Mouse (Mus musculus): ENCODE results near the gene C87436.

Gene C87436

DNA sequence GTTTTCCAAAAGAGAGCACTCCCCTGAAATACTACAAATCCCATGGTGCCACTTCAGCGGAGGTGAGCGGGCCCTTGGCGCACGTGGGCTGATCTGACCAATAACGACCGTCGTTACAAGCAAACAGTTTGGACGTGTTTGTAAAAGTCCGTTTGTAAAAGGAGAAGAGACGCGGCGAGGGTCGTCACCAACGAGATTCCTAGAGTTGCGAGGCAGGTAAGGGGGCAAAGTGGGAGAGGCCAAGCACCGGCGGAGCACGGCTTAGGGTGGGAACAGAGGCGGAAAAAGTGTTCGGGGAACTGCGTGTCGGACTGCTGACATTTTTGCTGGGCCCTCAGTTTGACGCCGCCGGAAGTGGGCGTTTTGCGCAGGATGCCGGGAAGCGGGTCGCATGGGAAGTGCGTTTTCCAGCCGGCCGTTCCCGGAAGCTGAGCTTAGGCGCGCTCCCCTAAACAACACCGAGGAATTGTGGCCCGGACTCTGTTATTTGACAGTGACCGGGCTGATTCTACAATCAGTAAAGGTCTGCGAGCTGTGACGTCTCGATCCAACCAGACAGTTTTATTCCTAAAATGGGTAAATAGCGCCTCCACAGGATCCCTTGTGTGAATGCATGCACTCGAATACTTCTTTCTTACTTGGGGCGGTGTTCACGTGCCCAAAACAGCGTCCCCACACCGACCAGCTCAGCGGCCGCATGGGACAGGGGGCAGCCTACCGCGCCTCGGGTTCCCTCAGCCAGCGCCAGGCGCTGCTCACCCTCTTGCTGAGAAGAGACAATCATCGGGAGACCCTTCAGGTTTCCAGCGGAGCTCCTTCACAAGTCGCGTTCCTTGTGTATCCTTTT, at the start of gene C87436:
Gene C87436 (plus strand): TSS at position 103 of the 847 bp plus-strand sequence.
- DNase-seq (ENCODE audit: low spot score in 2 of 2) = peak; percentile 91 to 94

DNA sequence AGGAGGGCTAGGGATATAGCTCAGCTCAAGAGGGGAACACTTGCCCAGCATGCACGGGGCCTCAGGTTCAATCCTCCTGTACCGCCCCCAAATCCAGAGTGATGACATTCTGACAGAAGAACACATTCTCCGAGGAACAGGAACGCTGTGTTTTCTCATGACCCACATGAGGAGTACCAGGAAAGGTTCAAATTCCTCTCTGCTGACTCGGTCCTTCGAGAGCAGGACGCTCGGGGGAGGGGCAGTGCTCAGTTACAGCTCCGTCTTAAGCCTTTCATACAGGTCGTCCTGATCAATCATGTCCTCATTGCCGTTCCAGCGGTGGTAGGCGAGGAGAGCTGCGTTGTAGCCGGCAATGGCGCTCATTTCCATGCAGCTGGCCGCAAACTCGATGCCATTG, 49.7 kb upstream of the C87436 start:
- no peak for DNase-seq (ENCODE audit: low spot score in 2 of 2)

DNA sequence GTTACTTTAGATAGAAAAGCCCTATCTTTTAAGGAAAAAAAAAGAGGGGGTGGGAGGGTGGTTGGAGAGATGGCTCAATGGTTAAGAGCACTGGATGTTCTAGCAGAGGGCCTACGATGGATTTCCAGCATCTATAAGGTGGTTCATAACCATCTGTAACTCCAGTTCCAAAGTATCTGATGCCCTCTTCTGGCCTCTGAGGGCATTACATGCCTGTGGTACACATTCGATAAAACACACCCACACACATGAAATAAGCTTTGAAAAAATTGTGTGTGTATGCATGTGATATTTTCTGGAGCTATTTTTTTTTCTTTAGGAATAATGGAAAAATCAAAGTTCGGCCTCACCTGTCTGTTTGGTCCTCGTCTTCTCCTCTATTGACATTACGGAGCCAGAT, 46.8 kb upstream of the C87436 start:
- no peak for DNase-seq (ENCODE audit: low spot score in 2 of 2)

DNA sequence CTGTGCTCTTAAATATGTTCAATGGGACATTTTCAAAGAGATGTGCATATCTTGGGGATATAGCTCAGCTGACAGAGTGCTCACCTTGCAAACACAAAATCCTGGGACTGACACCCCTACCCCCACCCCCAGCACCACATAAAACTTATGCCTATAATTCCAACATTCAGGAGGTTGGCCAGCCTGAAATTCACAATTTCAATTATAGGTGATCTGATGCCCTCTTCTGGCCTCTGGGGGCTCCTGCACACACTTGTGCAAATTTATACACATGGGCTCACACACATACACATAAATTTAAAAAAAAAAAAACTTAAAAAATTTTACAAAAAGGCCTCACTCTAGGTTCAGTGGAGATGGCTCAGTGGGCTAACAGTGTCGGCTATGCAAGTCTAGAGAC, 45.0 kb upstream of the C87436 start:
- DNase-seq (ENCODE audit: low spot score in 2 of 2) = no peak

DNA sequence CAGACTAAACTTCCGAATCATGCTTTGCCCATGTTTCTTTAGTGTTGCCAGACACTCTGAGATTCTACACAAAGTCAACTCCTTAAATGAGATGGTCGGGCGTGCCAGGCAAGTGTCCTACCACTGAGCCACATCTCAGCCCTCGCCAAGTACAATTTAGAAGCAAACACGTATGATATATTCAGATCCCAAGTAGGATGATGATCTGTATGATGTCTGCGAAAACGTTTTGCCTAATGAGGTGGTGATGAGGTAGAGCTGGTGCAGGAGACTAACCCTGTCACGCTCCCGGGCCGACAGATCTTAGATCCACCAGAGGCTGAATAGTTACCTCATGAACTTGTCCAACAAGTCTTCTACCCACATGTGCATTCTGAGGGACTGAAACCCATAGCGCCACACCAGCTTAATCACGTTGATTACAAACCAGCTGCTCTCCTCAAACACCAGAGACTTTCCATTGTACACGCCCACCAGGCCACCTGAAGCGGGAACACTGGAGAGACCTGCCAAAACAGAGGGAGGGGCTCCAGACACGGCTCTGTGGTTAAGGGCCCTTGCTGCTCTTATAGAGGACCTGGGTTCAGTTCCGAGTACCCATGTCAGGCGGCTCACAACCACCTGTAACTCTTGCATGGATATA, 44.0 kb upstream of the C87436 start:
- no peak for DNase-seq (ENCODE audit: low spot score in 2 of 2)

DNA sequence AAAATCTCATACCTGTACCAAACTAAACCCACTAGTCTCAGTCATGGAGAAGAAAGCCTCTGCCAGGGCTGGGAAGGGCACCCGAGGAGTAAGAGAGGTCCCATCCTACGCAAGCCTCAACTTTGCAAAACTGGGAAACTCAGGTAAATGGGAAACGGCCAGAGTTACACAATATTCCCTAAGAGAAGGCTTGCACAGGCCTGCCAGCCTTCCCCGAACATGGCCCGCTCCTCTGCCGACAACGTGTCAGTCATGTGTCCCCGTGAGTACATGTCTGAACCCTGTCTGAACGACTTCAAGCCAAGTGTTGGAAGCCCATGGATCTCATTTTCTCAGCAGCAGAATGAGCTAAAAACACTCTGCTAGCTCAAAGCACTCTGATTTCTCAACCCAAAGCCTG, 43.2 kb upstream of the C87436 start:
- DNase-seq (ENCODE audit: low spot score in 2 of 2) = no peak

DNA sequence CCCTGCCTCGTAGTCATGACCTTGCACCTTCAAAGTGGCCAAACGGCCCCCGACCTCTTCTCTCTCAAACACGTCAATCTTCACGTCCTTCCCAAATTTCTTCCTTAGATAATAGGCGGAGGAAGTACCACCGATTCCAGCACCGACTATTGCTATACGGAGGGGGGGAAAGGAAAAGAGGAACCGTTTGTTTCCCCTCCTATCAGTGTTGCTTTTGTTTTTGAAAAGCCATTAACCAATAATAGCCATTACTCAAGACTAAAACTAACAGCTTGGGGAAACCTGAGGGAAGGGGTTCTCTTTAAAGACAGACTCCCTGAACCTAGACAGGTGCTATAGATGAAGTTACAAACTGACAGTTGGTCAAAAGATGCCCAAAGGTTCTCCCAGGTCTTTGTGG, 42.2 kb upstream of the C87436 start:
- no peak for DNase-seq (ENCODE audit: low spot score in 2 of 2)

DNA sequence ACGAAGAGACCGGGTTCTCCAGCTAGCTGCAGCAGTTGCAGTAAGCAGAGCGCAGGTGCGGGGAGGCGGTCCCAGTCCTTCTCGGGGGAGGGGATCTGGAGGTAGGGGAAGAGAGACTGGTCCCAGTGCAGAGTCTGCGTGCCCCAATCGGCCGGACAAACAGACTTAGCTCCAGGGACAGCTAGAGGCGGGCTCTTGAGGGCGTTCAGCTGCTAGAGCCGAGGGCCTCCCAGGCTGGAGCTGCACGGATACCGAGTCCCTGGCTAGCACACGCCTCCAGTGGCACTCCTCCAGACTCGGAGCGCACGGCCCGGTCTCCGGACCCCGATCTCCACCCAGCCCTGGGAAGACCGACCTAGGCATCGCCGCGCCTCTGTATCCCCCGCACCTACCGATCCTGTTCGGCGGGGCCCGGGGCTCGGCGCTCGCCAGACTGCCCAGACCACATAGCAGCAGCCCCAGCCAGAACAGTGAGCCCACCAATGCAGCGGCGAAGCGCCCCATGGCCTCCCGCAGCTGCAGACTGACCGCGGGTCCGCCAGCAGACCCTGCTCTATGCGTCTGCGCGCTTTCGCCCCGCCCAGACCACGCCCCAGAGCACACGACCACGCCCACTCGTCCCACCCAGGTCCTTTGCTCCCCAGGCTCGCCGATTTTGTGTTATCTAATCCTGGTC, 41.5 kb upstream of the C87436 start, which contains the start of gene Pcyox1:
Gene Pcyox1 (minus strand): TSS at position 574 of the 676 bp plus-strand sequence.
- DNase-seq (ENCODE audit: low spot score in 2 of 2) = peak; percentile 80

DNA sequence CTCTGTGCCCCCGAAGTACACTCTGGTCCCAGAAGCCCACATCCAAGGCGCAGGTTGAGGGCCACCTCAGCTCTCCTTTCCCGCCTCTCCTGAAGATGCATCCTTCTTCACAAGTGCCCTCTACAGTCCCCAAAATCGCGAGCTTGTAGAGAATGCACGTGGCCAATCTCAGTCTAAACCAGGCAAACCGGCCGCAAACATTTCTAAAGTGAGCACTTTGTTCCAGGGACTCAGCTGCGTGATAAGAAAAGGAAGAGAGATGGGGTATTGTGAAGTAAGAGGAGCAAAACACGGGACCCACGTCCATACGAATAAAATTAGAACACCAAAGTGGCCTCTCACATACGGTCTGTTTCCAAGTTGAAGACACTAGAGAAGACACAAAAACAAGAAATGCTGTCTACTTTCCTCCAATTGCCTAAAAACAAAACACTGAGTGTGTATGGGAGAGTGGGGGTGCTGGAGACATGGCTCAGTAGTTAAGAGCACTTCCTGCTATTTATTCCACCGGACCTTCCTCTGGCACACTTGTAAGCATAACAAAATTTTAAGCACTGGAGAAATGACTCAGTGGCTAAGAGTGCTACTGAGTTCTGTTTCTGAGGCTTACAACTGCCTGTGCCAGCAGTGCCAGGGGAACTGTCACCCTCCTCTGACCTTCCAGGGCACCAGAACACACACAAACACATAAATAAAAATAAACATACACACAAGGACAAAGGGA, 40.8 kb upstream of the C87436 start:
- peak; percentile 12 to 15 for DNase-seq (ENCODE audit: low spot score in 2 of 2)

DNA sequence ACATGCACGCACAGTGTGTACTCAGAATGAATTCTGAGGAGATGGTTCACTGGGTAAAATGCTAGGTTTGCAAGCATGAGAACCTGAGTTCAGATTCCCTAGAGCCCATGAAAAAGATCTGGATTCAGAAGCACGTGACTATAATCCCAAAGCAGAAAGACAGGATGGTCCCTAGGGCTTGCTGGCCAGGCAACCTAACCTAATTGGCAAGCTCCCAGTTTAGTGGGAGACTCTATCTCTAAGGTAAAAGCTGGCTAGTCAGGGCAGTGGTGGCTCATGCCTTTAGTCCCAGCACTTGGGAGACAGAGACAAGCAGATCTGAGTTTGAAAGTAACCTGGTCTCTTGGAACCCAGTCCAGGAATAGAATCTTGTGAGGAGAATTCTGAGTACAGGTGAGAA, 39.2 kb upstream of the C87436 start:
- DNase-seq (ENCODE audit: low spot score in 2 of 2) = no peak

DNA sequence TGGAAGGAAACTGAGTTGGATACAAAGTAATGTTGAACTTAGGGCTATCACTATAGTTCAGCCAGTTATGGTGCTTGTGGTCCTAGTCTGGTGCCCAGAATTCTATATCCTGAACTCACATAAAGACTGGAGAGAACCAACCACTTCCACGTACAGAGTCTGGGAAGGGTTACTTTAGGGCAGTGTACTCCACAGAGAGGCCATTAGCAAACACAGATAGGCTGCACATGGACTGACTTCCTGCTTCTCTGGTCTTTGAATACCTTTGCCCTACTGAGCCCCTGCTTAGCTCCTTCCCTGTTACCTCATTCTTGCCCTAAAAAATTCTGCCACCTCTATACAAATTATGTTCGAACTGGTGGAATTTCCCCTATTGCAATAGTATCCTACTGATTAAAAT, 38.2 kb upstream of the C87436 start:
- DNase-seq (ENCODE audit: low spot score in 2 of 2) = no peak

DNA sequence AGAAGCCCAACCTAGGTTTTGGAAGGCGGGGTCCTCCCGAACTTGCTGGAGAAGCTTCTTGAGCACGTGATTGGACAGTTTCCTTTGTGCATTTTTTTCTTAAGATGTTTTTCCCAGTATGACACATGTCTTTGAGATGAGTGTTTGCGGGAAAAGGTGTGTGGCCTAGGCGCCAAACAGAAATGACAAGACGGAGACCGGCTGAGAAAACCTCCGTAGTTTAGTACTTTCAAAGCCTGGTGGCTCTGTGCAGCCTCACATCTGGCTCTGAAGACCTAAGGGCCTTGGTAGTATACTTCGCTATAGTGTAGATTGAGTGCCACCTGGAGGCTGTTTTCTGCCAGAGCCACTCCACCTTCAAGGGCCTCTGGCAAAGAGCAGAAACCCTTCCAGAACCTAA, 37.2 kb upstream of the C87436 start:
- DNase-seq (ENCODE audit: low spot score in 2 of 2) = peak; percentile 79 to 82

DNA sequence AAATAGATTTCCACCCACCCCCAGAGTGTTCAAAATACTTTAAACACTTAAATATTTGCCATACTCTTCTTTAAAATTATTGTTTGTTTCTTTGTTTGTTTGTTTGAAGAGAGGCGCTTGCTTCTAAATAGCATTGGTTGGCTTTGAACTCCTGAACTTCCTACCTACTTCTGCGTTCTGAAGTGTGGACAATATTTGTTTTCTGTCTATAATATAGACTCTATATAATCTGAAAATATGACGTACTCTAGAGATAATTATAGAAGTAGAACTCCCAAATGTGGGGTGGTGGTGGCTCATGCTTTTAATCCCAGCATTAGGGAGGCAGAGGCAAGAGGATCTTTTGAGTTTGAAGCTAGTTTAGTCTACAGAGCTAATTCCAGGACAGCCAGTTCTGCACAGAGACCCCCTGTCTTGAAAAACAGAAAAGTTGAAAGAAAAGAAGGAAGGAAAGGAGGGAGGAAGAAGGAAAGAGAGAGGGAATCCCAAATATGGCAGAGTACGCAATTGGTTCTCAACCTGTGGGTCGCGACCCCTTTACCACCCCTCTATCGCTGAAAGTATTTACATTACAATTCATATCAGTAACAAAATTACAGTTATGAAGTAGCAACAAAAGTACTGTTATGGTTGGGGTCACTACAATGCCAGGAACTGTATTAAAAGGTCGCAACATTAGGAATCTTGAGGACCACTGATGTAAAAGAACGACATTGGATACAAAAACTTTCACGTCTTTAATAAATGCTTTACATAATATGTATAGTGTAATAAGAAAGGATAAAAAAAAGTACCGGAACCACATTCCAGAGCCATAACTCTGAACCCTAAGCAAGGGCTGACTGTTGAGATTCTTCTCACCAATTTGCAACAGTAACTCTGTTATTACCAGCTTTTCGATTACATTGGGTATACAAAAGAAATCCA, 35.2 kb upstream of the C87436 start:
- no peak for DNase-seq (ENCODE audit: low spot score in 2 of 2)

DNA sequence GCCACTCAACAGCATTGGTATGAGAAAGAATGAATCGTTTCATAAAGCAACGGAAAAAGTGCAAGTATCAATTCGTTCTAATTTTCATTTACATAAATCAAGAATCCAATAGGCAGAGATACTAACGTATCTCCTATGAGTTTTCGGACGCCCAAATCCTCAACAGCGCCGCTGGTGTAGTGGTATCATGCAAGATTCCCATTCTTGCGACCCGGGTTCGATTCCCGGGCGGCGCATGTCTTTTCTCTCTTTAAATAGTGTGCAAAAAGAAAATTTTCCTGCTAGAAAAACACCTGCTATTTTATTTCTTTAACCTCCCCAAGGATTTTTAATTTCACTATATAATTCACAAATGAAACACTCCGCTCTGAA, 34.5 kb upstream of the C87436 start:
- peak in 1 of 2 experiments; percentile 86 for DNase-seq (ENCODE audit: low spot score in 2 of 2)

DNA sequence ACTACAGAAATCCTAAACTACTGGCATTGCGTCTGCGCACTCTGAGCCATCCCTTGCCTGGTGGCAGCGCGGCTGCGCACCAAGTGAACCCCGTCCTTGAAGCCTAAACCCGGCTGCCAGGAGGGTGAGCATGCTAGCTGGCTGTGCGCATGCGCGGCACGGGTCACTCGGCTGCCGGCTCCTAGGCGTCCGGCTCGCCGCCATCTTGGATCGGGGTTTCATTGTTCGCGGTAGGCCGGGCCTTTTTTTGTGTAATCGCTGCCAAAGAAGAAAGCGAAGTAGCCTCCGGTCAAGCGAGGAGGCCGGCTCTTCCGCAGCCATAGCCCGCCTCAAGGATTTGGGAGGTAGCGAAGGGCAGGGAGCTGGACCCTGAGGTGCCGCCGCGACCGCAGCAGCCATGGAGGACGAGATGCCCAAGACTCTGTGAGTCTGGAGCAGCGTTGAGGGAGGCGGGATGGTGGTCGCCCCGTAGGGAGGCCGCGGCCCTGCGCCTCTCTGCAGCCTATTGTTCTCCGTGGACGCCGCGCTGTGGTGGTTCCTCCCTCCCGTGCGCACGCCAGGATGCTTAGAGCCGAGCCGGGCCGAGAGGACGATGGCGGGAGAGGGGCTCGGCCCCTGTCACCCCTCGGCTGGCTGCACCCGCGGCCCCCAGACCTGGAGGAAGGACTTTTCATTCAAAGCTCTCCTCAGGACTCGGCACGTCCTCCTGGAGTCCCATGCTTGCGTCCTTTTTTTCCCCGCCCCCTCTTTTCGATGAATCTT, 33.9 kb upstream of the C87436 start, which contains the start of gene Tia1:
Gene Tia1 (plus strand): TSS at position 120 of the 762 bp plus-strand sequence.
- peak; percentile 97 to 98 for DNase-seq (ENCODE audit: low spot score in 2 of 2)

DNA sequence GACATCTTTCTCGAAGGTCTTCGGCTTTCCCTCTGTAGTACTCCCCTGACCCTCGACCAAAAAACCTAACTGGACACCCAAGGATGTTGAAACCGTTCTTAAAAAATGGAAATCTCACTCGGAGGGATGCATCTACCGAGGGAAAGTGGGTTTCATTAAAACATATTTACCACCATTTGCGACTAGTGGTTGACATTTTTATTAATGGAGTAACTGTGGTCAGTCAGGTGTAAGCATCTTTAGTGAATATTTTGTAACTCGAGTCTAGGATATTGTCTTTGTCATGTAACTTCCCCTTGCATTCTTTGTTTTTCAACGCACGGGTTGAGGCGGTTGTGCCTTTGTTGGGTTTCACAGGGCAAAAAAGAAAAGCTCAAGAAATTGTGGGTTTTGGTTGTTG, 33.2 kb upstream of the C87436 start:
- peak in 1 of 2 experiments; percentile 15 for DNase-seq (ENCODE audit: low spot score in 2 of 2)

DNA sequence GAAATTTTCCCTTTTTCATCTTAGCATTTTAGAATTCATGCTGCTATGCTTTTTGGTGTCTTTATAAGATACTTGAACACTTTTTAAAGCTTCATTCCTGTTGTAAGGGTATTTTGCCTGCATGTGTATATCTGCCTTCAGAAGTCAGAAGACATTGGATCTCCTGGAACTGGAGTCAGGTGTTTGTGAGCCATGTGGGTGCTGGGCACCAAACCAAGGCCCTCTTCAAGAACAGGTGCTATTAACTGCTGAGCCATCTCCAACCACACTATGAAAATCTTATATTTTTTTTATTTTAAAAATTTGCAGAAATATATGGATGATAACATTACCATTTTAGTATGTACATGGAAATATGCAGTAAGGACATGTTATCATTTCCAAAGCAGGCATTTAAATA, 31.9 kb upstream of the C87436 start:
- DNase-seq (ENCODE audit: low spot score in 2 of 2) = no peak

DNA sequence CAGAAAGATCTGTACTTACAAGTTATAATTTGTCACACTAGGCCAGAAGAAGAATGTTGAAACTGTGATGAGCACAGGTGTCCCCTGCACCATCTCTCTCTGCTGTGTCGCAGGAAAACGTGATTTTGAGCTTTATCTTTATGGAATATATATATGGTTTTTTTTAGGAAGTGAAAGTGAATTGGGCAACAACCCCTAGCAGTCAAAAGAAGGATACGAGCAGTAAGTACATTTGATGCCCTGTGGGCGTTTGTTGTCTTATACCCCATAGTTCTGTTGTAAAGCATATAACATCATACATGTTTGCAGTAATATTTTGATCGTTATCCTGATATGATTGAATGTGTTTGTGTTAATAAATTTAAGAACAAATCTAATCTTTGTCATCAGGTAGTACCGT, 19.5 kb upstream of the C87436 start:
- DNase-seq (ENCODE audit: low spot score in 2 of 2) = no peak

DNA sequence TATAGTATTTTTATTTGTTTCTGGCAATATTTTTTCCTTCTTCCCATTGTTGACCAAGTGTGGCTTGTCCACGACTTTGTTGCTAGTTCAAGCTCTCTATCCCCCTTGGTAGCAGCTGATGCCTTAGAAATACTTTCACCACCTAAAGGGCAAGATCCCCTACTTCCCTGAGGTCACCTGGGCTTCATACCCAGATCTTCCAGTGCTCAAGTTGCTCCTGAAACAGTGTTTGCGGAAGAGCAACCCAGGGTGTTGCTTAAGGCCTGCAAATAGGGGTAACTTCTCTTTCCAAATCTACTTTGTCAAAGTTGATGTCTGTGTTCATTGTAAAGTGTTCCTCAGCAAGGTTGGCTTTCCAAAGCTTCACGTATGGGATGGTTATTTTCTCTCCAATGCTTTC, 18.9 kb upstream of the C87436 start:
- no peak for DNase-seq (ENCODE audit: low spot score in 2 of 2)

DNA sequence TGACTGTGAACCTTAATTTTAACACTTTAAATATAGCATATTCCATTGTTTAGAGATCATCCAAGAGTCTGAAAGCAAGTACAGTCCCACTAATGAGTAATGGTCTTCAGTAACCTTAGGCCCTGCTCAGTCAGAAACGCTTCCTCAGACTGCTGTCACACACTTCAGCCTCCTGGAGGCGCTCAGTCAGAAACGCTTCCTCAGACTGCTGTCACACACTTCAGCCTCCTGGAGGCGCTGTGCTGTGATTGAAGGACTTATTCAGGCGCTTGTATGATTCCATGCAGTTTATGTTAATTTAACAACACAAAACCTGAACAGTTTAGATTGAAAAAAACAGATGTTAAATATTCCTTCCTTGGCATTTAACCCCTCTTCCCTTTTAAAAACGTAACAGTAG, 17.7 kb upstream of the C87436 start:
- no peak for DNase-seq (ENCODE audit: low spot score in 2 of 2)
